Mouse (Mus musculus) liver, postnatal 0 days (tissue): ENCODE results near the gene Tmem114.

Experiments used
- CTCF ChIP-seq: sonication (generic); IDR thresholded peaks from 2 replicates; pipeline ENCODE4 v1.5.1; 2016; ENCODE audit warnings: antibody characterized with exemption, low read depth
- EP300 ChIP-seq: IDR thresholded peaks from 2 replicates; pipeline ENCODE4 v1.6.1; 2016; ENCODE audit warnings: antibody characterized with exemption, low read depth, mild to moderate bottlenecking

GRCm38 (mm10) chr16:8363066-8363465, 61.9 kb downstream of the Tmem114 start:
- TF ChIP-seq CTCF (no peak), EP300 (no peak)
